Mouse (Mus musculus) retina, postnatal 1 day (tissue): ENCODE measurements around the gene Trim10.
"Not testable (repeated sequence)": the region's sequence is repeated elsewhere in the genome, so short reads cannot be mapped to it uniquely, and the experiment has no call there.

Experiments used
- DNase-seq: peaks from one replicate; pipeline ENCODE4 v3.0.0-alpha.2; 2012

The Trim10 gene

DNA sequence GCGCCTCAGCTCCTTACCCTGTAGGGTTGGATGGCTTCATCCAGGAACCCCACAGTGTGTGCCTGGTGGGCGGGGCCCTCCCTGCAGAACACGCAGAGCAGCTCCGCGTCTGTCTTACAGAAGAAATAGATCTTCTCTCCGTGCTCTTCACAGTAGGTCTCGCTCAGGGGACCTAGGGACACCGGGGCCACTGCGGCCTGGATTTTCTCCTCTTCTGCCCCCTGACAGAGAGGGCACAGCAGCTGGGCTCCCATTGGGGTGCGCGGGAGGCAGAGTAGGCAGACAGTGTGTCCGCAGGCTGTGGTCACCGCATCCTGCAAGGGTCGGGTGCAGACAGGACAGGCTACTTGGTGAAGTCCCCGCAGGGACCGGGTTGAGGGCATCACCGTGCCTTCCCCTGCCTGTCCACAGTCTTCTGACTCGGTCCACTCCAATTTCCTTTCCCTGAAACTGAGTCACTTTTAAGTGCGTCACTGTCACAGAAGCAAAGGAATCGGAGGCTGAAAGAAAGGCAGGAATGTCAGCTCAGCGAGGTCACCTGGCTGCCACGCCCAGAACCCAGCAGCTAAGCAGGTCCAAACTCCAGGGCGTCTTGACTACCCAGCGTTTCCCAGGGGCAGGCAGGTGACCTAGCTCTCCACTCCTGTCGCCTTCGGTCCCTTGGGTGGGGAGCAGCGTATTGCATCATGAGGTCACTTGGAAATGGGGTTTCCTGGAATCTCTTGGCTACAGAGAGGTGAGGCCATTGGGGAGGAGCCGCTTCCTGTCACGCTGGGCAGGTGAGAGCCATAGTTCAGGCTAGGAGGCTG lies 2.5 kb upstream of the Trim10 start, which contains the start of gene Trim15:
TSS of gene Trim15 (minus strand) at position 492 of the 809 bp plus-strand sequence.
- peak; percentile 8 for DNase-seq

DNA sequence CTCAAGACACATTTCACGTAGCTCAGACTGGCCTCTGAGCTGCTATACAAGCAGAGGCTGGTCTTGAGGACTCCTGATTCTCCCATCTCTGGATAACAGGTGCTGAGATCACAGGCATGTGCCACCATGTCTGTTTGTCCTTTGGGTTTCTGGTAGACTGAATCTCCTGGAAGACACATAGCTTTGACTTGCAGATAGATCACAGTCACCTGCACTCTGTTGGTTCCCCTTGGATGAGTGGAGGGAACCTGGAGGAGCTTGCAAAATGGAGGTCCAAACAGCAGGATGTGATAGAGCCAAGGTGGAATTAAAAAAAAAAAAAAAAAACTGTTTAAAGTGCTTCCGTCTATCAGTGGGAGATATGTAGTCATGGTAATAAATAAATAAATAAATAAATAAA lies 538 bp upstream of the Trim10 start:
- DNase-seq = no peak

DNA sequence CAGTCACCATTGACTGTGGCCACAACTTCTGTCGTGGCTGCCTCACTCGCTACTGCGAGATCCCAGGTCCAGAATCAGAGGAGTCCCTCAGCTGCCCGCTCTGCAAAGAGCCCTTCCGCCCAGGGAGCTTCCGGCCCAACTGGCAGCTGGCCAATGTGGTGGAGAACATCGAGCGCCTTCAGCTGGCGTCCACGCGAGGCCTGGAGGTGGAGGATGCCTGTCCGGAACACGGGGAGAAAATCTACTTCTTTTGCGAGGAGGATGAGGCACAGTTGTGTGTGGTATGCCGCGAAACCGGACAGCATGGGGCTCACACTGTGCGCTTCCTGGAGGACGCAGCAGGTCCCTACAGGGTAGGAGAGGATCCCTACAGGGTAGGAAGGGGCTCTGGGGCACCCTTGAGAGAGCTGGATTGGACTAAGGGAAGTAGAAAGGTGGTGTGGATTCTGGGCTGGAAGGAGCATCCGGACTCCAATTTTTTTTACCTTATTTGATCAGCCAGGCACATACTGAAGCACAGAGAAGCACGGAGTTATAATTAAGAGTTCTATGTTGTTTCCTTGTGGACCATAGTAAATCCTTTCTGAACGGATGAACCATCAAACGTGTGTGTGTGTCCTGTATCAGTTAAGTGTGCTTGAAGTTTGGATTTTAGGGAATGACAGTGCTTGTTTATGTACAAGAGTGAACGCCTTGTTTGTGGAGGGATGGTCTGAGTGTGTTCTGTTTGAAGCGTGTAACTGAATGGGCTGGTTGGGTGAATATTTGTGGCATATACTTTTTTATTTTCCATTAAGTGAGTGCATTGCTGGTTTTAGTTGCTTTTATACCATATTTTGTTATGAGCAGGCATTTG lies 809 bp downstream of the Trim10 start:
- no peak for DNase-seq

DNA sequence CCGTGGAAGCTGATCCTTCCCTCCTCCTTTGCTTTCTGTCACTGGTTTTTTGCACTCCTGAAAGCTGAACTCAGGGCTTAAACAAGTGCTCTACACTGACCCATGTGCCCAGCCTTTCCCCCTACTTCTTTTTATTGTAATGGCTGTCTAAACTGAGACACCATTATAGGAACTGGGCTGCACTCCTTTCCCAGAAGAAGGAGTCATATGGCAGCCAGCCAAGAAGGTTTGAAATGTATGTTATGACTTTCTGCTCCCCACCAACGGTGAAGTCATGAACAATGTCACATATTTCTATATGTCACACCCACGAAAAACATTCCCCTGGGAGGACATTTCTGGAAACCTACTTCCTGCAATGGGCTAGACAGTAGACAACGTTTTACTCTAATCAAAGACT lies 5.3 kb downstream of the Trim10 start:
- DNase-seq = no peak

DNA sequence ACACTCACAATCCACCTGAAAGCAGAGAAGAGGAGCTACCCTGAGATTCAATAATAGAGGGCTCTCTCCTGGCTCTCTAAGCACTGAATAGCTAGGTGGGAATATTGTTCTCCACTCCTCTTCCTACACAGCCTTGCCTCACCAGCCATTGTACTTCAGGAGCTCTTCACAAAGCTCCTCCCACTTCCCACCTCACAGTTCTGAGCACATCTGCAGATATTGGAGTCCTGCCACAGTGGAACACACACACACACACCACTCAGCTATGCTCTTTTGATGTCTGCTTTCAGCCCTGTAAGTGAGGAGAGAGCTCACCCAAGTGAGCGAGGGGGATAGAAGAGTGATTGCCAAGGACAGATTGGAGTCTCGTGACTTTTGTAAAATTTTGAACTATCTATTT lies 14.0 kb downstream of the Trim10 start:
- no peak for DNase-seq

DNA sequence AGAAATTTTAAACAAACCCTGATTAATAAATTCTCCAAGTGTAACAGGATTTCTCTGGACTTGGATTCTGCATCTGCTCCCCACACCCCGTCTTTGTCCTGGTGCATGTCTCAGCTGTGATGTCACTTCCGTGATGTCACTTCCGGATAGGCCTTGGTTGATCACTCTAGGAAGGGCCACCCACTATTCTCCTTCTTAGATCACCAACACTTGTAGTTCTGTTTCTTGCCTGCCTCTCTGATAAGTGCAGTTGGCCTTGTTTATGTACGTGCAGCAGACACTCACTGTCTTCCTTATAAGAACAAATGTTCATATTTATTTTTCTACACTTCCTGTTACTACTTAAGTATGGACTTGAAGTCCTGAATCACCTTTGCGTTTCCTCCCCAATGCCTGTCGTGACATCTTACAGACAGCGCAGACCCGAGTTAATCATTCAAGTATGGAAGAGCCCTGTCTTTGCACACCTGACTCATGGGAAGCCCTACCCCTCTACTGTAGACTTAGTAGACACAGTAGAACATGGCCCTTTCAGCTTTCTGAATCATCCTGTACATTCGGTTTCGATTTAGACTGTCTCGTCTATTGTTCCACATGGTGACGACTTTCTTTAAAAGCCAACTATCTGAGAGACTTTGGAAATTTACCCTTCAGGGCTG lies 15.9 kb downstream of the Trim10 start:
- no peak for DNase-seq

DNA sequence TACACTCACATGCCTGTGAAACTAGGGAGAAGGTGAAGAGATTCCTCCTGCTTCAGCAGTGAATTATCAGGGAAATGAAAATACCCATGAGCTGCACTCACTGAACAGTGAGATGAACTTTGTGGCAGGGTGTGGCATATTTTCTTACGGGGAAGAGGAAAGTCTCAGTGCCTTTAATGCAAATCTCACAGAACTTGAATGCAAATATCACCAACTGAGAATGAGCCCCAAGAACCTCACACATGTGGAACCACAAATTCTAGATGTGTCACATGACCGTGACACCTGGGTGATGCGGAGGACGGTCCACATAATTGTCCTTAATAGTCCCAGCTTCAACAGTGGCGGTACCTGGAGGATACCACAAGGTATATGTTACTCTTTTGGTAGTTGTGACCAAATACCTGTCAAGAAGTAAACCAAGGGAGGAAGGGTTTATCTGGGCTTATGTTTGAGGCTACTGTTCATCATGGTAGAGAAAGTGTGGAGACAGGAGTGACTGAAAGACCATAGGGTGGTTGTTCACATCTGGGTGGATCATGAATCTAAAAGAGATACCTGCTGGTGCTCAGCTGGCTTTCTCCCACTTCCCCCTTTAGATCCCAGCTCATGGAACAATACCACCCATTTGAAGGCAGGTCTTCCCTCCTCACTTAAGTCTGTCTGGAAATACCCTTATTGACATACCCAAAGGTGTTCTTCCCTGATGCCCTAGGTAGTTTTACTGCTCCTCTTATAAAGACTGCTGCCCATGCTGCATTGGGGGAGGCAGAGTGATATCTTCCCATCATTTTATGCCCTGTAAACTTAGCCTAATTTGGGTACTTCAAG lies 20.9 kb downstream of the Trim10 start, which contains the start of gene Trim40:
TSS of gene Trim40 (minus strand) at position 51 of the 831 bp plus-strand sequence.
- DNase-seq = no peak

DNA sequence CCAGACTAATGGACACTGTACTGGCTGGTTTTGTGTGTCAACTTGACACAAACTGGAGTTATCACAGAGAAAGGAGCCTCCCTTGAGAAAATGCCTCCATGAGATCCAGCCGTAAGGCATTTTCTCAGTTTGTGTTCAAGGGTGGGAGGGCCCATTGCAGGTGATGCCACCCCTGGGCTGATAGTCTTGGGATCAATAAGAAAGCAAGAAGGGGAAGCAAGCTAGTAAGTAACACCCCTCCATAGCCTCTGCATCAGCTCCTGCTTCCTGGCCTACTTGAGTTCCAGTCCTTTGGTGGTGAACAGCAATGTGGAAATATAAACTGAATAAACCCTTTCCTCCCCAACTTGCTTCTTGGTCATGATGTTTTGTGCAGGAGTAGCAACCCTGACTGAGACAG lies 22.1 kb downstream of the Trim10 start:
- not testable (repeated sequence) for DNase-seq

DNA sequence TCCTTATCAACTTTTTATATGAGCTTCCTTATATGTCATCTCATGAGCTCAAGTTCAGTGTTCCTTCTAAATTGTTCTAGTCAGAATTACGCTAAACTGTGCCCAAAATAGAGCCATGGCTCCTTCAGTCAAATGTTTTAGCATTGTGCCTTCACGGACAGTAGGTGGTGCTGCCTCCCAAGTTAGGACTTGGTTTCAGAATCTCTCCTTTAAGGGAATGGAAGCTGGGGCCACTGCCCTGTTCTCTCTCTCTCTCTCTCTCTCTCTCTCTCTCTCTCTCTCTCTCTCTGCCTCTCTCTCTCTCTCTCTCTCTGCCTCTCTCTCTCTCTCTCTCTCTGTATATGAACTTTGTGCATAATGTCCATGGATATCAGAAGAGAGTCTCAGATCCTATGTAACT lies 23.0 kb downstream of the Trim10 start:
- DNase-seq = peak; percentile 60

DNA sequence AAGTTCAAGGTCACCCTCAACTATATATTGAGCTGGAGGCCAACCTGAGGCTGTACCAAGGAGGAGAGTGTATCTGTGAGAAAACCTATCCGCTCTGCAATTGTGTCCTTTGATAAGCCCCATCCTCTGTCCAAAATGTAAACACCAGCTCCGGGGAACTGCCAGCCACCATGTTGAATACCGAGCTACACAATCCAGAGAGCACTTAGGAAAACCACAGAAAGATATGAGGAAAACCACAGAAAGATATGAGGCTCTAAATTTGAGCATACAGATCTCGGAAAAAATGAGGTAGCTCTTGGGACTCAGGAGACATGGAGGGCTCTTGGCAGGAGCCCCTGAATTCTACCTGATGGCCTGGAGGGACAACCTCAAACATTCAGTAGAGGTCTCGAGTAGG lies 24.0 kb downstream of the Trim10 start:
- DNase-seq = no peak

DNA sequence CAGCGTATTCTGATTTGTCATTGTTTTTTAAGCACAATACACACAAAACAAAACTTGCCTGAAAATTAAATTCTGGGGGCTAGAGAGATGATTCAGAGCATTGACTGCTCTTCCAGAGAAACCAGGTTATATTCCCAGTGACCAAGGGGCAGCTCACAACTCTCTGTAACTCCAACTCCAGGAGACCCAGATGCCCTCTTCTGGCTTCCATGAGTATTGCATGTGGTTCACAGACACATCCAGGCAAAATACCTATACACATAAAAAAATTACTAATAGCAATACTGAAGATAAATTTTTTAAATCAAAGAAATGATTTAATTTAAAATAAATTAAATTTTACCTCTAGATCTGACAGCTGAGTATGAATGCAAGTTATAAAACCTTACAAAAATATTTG lies 27.2 kb downstream of the Trim10 start:
- peak; percentile 63 for DNase-seq

DNA sequence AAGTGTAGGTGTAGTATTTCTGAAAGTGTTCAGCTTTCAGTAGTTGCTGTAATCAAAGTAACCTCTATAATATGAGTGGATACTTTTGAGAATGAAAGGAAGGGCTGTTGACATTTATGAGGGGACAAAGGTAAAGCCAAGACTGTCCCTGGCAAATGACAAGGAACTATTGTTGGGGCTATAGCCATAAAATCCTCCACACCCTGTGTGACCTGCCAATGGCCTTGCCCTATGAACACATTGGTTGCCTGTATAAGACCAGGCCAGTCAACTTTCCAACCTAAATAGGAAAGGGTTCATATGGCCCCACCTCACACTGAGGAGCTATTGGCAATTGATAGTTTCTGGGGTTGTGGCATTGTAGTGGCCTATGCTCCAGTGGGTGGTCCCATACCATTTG lies 27.7 kb downstream of the Trim10 start:
- DNase-seq = no peak

DNA sequence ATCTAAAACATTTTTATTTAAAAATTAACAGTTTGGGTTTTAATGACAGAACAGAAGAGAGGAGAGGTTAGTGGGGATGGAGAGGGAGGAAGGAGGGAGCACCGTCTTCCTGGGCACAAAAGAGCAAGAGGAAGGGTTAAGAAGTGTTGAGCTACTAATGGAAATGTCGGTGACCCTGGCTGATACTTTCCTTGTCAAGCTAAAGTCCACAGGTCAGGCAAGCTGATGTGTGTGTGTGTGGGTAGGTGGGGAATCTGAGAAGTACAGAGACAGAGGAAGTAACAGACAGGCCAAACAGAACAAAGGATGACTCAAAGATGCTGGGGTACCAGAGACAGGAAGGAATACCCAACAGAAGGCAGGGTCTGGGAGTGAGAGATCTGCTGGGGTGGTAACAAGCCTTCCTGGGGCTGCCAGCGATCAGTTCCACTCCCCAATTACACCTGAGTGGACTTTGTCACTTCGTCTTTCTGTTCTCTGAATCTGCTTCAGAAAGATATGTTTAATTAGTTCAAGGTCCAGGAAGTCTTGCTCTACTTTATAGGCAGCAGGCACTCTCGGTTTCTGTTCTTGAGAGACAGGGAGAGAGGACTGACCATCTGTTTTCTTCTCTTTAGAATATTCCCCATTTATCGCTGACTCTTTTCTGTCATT lies 28.3 kb downstream of the Trim10 start, which contains the start of gene Trim31:
TSS of gene Trim31 (plus strand) at position 567 of the 654 bp plus-strand sequence.
- DNase-seq = no peak

DNA sequence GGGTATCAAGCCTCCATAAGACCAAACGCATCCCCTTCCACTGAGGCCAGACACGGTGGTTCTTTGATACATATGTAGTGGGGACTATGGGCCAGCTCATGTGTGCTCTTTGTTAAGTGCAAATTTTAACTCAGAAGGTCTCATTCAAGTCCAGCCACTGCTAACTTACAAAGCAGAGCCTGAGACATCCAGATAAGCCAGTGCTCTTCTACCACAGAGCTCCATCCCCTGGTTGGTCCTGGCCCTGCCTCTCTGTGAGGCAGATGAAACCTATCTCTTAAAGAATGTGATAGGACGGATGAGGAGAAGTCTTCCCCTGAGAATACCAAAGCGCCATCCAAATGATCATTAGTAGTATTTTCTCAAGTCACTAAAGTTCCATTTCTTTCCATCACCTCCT lies 30.0 kb downstream of the Trim10 start:
- DNase-seq = no peak

DNA sequence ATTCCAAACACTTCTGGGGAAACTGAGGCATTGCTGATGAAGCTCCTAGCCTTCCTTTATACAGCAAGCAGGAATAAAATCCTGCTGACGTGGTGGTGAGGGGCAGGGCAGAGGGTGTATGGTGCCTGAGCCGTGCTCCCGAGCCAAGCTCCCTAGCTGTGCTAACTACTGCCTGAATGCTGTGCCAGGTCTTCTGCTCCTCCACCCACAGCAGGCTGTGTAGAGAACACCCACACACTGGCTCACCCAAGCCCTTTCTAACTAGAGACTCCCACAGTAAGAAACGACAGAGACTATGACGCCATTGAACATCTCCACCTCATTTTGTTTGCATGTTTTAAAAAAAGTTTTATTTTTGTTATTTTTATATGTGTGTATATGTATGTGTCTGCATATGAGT lies 30.6 kb downstream of the Trim10 start:
- DNase-seq = no peak

DNA sequence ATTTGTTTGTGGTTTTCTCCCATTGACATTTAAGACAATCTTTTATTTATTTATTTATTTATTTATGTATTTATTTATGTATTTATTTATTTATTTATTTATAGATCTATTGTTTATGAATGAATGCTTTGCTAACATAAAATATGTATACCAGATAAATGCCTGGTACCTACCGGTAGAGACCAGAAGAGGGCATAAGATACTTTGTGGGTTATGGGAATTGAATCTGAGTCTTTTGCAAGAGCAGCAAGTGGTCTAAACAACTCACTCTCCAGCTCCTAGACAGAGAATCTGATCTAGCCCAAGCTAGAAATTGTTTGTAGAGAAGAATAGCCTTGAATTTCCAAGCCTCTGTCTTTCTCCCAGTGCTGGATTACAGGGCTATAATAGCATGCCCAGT lies 31.3 kb downstream of the Trim10 start:
- DNase-seq = no peak

DNA sequence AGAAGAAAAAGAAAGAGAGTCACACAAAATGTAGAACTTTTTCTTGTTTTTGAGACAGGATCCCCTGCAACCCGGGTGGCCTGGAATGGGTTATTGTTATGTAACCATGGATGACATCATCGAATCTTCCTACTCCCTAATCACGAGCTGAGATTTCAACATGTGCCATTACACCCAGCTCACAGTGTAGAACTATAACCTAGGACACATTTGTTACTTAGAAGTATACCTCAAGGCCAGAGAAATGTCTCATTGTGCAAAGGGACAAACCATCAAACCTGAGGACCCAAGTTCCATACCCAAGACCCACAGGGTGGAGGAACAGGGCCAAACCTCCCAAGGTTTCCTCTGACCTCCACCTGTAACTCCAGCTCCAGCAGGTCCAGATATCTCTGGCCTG lies 34.3 kb downstream of the Trim10 start:
- DNase-seq = no peak

DNA sequence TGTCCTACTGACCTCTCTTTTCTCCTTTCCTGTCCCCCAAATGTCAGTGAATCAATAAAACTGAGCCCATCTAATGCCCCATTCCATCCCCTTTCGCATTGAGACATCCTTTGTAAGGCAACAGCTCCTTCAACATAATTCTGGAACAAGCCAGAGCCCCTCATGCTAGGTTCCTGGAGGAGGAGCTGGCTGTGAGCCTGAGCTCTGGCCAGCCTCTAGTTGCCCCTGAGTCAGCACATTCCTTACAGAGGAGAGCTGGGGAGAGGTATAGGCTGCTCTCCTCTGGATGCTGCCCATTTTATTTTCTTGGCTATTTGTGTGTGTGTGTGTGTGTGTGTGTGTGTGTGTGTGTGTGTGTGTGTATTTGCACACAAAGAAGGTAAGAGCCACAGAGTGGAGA lies 38.9 kb downstream of the Trim10 start:
- DNase-seq = no peak

DNA sequence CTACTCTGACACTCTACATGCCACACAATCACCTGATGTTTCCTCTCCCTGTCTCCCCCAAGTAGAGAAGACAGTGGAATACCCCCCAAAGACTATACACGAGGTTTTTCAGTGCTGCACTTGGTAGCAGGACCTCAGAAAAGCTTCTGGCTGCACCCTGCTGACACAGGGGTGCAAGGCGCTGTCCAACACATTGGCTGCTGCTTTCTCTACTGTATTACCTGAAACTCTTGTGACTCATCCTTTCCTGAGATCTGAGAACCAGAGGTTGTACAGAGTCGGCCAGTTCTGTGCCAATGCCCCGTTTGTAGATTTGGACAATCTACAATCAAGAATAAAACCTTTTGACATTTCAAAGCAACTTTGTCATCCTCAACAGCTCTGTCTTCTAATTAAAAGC lies 40.4 kb downstream of the Trim10 start:
- DNase-seq = no peak

DNA sequence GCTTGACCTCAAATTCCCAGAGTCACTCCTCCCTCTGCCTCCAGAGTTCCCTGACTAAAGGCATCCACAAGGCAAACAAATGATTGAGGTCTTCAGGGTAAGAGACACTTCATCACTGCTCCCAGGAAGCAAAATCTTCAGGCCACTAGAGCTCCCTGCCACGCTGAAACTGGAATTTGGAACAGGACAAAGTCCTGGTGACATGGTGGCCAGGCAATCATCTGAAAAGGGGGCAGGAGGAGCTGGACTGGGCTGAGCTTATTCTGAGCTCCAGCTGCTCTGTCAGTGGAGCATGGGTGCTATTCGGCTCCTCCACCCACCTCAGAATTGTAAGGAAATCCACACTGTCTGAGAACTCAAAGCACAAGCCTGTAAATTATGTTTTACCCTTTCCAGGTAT lies 42.7 kb downstream of the Trim10 start:
- no peak for DNase-seq

DNA sequence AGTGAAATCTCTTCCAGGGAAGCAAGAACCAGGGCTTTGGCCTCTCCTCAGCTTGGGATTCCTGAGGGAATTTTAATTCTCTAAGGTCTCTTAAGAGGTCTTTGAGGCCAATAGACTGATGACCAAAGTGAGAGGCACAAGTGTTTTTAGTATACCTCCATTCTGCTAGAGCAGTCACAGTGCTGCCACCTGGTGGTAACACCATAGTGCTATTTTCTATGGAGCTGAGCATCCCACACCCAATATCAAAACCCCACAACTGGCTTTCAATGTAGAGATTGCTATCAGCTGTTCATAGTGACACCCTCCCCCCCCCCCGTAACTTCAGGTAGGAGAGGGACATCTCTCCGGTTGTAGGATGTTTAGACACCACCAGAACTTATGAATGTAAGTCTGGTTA lies 44.7 kb downstream of the Trim10 start:
- peak; percentile 75 for DNase-seq

DNA sequence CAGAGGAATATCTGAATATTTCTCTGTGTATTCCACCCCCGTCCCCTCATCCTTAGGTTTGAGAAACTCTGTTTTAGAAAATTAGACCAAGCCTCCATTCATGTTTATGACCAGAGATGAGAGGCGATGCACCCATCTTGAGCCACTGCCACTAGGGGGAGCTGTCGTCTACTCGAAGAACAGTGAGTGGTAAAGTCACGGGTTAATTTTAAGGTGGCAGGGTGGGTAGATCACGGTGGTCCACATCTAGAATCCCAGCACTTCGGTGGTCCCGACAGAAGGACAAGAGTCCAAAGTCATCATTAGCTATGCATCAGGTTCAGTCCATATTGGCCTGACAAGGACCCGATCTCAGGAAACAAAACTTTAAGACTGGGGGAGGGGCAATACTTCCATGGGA lies 45.7 kb downstream of the Trim10 start:
- peak; percentile 68 for DNase-seq
